Mouse (Mus musculus) heart, adult 2 months (tissue): ENCODE measurements around the gene Cog5.

Source experiments
- CTCF ChIP-seq: fragments of 200-600 bp; IDR thresholded peaks from 2 replicates; pipeline ENCODE4 v1.8.1; 2022; ENCODE audit warnings: antibody characterized with exemption, mild to moderate bottlenecking, moderate library complexity
- EP300 ChIP-seq: fragments of 200-500 bp; IDR thresholded peaks from 2 replicates; pipeline ENCODE4 v1.6.1; 2011; ENCODE audit warnings: low read depth, low read length, control low read depth; ENCODE audit not compliant: insufficient read depth
- POLR2A ChIP-seq: fragments of 200-500 bp; IDR thresholded peaks from 2 replicates; pipeline ENCODE4 v1.6.1; 2011; ENCODE audit warnings: mild to moderate bottlenecking, low read depth, low read length, control low read depth; ENCODE audit not compliant: insufficient read depth

DNA sequence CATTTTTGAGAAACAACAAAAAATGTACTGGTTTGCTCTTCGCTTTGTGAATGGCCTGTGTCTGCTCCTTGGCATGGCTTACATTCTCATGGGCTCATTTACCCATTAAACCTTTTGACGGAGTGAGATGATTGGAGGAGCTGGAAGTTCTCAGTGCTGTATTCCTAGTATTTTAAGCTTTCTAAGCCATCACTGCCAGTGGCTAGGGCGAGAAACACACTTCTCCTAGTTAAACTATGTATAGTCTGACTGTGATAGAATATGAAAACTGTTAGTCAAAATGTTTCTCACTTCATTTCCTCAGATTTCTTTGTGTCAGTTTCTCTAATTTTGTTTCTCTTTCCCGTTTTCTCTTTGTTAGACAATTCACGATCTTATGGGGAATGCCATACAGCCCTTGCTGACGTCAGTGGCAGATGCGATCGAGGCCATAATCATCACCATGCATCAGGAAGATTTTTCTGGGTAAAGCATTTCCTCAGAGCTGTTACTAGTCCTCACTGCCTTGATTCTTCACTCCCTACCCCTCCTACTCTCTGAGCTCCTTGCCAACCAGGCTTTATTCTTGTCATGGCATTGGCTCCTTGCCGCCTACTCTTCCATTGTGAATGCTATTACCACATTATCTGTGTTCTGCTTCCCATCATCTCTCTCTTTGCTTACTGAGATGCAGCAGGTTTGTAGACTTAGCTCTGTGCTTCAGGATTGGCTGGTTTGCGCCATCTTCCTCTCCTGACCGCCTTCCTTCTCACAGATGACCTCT, 231.4 kb downstream of the Cog5 start:
- TF ChIP-seq CTCF (no peak), EP300 (no peak), POLR2A (no peak)
